Mouse (Mus musculus): ENCODE data around the gene Fip1l1. TPM values are rescaled to one million over a fixed set of nuclear protein-coding genes. Genes with fewer than 3 reads are reported as not detected.

Gene Fip1l1
- total RNA-seq, 2 experiments from 2014 or later: 103 to 122 TPM

- ATAC-seq (replicated peaks; ENCODE audit: low FRiP score, poor library complexity, severe bottlenecking): no peak
Observed at GRCm38 (mm10) chr5:74612713-74613112, 77.5 kb downstream of the Fip1l1 start.

DNA sequence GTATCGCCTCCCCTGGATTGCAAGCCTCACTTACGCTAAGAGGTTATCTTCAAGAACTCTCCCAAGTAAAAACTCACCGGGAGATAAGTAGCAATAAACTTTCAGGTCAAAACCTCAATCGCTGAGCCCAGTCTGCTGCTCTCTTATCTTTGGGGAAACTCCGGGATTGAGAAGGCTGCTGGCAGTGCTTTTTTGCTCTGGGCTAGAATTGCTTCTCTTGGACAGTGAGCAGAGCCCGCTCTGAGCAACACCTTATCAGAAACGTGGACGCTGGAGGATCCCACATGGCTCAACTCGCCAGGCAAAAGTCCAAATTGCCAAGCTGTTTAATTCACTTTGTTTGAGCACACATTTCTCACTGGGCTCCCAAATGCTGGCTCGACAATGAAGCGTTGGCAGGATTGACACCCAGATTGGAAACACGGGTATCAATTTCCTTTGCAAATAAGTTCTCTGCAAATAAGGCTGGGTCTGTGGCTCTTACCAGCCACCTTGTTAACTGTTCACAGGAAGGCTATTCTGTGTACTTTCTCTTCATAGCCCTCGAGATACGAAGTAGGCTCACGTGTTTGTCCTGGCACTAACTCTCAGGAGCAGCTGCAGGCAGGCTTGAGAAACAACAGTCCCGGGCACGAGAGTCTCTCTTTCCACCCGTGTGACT lies 78.4 kb downstream of the Fip1l1 start:
- ATAC-seq (replicated peaks; ENCODE audit: low FRiP score, poor library complexity, severe bottlenecking): no peak

- ATAC-seq (replicated peaks; ENCODE audit: low FRiP score, poor library complexity, severe bottlenecking): no peak
Observed at GRCm38 (mm10) chr5:74617816-74618572, 82.7 kb downstream of the Fip1l1 start.

GRCm38 (mm10) chr5:74618573-74619059 lies 83.4 kb downstream of the Fip1l1 start:
- no peak for ATAC-seq (replicated peaks; ENCODE audit: low FRiP score, poor library complexity, severe bottlenecking)

- no peak for ATAC-seq (replicated peaks; ENCODE audit: low FRiP score, poor library complexity, severe bottlenecking)
Observed at GRCm38 (mm10) chr5:74621691-74622470, 86.6 kb downstream of the Fip1l1 start.

DNA sequence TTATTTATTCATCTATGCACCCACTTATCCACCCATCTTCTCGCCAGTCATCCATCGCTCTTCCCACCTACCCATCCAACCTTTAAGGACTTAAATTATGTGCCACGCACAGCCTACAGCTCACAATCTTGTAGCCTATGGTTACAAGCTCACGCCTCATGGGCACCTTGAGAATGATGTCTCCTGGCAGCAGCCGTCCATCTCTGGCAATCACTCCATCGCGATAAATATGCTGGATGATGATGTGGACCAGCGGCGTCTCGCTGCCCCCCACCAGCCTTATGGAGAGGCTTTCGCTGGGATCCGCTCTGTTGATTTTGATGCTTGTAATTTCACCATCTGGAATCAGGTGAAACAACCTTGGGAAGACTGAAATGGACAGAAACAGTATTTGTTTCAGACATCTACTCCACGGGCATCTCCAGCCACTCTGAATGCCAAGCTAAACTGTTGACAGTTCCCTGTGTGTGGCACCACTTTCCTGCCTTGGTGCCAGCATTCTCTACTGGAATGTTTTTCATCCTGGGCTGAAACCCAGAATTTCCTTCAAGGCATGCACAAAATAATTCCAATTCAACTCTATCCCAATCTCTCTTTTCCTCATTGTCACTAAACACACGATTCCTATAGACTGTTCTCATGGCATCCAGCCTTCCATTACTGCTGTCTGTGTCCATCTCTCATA lies 88.2 kb downstream of the Fip1l1 start:
- ATAC-seq (replicated peaks; ENCODE audit: low FRiP score, poor library complexity, severe bottlenecking): no peak

DNA sequence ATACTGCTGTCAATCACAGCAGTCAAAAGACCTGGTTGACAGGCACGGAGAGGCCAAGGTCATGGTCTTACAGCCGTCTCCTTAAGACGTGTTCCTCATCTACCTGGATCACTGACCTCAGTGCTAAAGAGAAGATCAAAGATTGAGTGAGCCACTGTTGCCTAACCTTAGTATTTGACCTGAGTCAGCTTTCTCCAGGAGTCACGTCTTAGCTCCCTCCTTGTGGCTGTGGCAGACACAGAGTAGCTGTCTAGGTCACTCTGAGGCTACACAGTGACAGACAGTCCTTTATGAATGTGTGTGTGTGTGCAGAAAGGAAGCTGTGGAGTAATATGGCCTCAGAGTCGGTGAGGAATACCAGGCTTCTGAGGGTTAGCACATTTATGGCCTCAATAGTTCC lies 89.1 kb downstream of the Fip1l1 start:
- no peak for ATAC-seq (replicated peaks; ENCODE audit: low FRiP score, poor library complexity, severe bottlenecking)

DNA sequence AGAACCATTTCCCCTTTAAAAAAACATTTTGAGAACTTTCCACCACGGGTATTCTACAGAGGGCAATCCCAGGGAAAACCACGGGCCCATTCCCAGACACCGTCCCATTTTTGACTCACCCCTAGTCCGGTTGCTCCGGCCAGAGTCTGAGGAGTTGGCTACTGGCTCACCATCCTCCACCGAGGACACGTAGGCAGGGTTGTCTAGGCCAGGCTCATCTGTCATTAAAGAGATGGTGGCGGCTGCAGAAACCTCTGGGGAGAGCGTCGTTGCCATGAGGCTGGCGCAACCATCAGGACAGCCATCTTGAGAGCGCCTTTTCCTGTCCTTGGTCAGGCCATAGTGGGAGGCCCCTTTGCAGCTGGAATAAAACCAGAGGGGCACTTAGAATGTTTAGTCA lies 92.8 kb downstream of the Fip1l1 start:
- ATAC-seq (replicated peaks; ENCODE audit: low FRiP score, poor library complexity, severe bottlenecking): no peak

DNA sequence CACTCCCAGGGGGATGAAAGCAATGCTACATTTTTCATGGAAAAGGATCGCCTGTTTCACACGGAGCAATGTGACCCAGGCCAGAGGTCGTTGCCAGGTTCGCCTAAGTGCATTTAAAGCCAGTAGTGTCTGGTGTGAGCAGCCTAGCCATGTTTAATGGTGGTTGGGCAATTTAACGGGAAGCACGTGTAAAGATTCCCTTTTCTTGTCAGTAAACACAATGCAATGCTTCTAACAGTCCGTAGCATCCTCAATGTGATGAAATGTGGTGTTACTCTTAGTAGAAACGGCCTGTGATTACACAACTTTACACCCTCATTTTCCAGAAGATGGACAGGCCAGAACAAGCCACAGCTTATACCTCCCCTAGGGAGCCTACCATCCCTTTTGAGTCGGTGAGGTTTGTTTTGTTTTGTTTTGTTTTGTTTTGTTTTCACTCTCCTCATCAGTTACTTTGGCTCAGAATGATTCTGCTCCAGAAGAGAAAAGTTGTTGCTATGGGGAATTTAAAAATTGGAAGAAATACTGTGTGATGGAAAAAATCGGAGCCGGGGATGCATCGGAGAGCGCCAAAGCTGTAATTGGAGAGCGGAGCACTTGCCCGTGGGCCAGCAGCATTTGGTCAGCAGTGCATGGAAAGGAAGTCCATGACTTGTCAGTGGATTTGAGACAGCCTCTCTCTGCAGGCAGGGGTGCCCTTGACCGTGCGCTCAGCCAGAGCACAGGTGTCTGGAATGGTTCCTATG lies 97.3 kb downstream of the Fip1l1 start:
- no peak for ATAC-seq (replicated peaks; ENCODE audit: low FRiP score, poor library complexity, severe bottlenecking)

DNA sequence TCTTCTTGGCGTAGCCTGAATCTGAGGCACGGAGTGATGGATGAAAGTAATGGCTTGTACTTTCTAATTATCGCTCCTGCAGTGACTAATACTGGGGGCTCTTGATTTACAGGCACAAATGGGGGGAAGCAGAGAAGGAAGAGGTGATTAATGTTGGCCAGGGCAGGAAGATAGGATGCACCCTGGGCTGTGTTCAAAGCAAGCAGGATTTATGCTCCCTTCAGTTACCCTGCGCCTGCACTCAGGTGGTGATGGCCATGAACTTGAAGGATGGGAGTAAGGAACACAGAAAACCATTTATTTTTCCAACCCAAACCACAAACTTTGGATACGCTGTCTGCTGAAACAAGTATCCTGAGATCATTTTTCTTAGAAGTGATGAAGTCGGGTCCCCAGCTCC lies 98.2 kb downstream of the Fip1l1 start:
- no peak for ATAC-seq (replicated peaks; ENCODE audit: low FRiP score, poor library complexity, severe bottlenecking)

DNA sequence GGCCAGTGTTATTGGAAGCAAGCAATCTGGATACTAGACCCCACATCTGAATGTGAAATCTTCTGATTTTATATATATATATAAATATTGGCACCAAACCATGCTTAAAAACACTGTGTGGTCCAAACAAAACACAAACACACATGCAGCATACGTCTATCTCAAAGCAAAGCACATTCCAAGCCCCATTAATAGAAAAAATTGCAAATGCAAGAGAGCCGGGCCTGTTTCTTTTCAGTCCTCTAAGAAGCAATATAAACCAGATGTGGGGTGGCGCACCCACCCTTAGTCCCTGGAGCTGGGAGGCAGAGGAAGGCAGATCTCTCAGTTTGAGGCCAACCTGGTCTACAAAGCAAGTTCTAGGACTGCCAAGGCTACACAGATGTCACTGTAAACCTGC lies 99.1 kb downstream of the Fip1l1 start:
- ATAC-seq (replicated peaks; ENCODE audit: low FRiP score, poor library complexity, severe bottlenecking): no peak

- ATAC-seq (replicated peaks; ENCODE audit: low FRiP score, poor library complexity, severe bottlenecking): no peak
Observed at GRCm38 (mm10) chr5:74639516-74639915, 104.3 kb downstream of the Fip1l1 start.

GRCm38 (mm10) chr5:74640504-74640903 lies 105.3 kb downstream of the Fip1l1 start:
- no peak for ATAC-seq (replicated peaks; ENCODE audit: low FRiP score, poor library complexity, severe bottlenecking)

GRCm38 (mm10) chr5:74641000-74641399 lies 105.8 kb downstream of the Fip1l1 start:
- ATAC-seq (replicated peaks; ENCODE audit: low FRiP score, poor library complexity, severe bottlenecking): no peak

DNA sequence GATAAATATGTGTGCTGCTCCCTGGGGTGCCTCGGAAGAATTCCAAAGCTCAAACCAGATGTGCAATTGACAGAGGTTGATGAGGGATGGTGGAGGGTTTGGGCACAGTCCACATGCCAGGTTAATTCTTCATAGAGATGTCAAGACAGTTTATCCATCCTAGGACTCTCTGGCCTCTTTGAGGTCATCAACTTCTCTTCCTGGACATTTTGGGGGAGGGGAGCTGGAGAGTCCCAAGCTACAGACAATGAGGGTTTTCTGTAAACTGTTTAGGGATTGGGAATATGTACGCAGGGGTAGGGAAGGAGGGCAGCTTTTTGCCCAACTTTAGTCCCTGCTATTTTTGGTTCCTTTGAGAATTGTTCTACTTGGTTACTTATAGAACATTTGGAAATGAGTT lies 107.0 kb downstream of the Fip1l1 start:
- ATAC-seq (replicated peaks; ENCODE audit: low FRiP score, poor library complexity, severe bottlenecking): no peak

GRCm38 (mm10) chr5:74647584-74647984 lies 112.3 kb downstream of the Fip1l1 start:
- ATAC-seq (replicated peaks; ENCODE audit: low FRiP score, poor library complexity, severe bottlenecking): no peak

DNA sequence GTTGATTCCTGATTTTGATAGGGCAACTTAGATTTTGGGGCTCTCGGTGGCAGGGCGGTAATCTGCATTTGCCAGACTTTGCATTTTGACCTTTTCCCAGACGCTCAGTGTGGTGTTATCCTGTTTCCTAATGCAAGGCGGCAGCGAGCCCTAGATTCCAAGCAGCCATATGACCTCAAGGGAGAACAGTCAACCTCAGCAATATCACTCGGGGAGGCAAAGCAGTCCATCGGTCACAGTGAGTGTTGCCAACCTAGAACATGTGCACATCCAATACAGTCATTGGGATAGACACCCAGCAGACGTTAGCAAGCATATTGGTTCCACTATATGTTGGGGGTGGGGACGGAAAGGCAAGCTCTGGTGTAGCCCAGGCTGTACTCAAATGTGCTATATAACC lies 113.0 kb downstream of the Fip1l1 start:
- ATAC-seq (replicated peaks; ENCODE audit: low FRiP score, poor library complexity, severe bottlenecking): no peak

Data from erythroid progenitor cell, adult 5-6 weeks (primary cell).